Mouse (Mus musculus): ENCODE measurements around the gene Elovl7. TPM values are rescaled to one million over a fixed set of nuclear protein-coding genes. Genes with fewer than 3 reads are reported as not detected.

Elovl7 gene
- polyA plus RNA-seq, 1 experiment from 2014 or later = 3.7 TPM

GRCm38 (mm10) chr13:108272332-108272731 is 58.1 kb downstream of the Elovl7 start:
- peaks cover 3% of the 10 kb centered on the region; the same call in 1 of the 2 replicates for H3K4me1 ChIP-seq (ENCODE audit: insufficient read depth)
- ATAC-seq = no peak
- WGBS (ENCODE audit: insufficient replicate concordance) = 65% methylated on average over 8 of the region's 8 CpGs

GRCm38 (mm10) chr13:108273034-108273433 is 58.8 kb downstream of the Elovl7 start:
- no peak for ATAC-seq

More at GRCm38 (mm10) chr13:108272332-108272731, 58.1 kb downstream of the Elovl7 start:
- H3K4me3 ChIP-seq (ENCODE audit: low read depth, low read length) = no peak overlapping the region
- no peak overlapping the region for H3K9ac ChIP-seq (replicated peaks)
- no peak for DNase-seq
- H3K36me3 ChIP-seq (replicated peaks; ENCODE audit: insufficient read depth, low read length) = no peaks in the 10 kb centered on the region; the same call in 1 of the 2 replicates
- TF ChIP-seq CTCF (IDR thresholded peaks at IDR 0.05; ENCODE audit: low read depth) (no peak), EP300 (IDR thresholded peaks at IDR 0.05; ENCODE audit: low read depth) (no peak)
- no peak overlapping the region for H3K27ac ChIP-seq (ENCODE audit: low read depth)
- H3K4me2 ChIP-seq (ENCODE audit: low read depth, low read length) = no peak overlapping the region
- no peaks in the 10 kb centered on the region for H3K9me3 ChIP-seq (ENCODE audit: low read length)
- no peaks in the 10 kb centered on the region for H3K27me3 ChIP-seq (ENCODE audit: insufficient read depth, low read length)

GRCm38 (mm10) chr13:108273456-108273855 is 59.3 kb downstream of the Elovl7 start:
- Histone ChIP-seq H3K4me2 (ENCODE audit: low read depth, low read length) (no peak overlapping the region), H3K4me1 (ENCODE audit: insufficient read depth) (no peaks in the 10 kb centered on the region), H3K9ac (replicated peaks) (no peak overlapping the region), H3K9me3 (ENCODE audit: low read length) (no peaks in the 10 kb centered on the region), H3K4me3 (ENCODE audit: low read depth, low read length) (no peak overlapping the region), H3K27me3 (ENCODE audit: insufficient read depth, low read length) (no peaks in the 10 kb centered on the region), H3K36me3 (replicated peaks; ENCODE audit: insufficient read depth, low read length) (no peaks in the 10 kb centered on the region; the same call in 1 of the 2 replicates), H3K27ac (ENCODE audit: low read depth) (no peak overlapping the region)
- TF ChIP-seq EP300 (IDR thresholded peaks at IDR 0.05; ENCODE audit: low read depth) (no peak), CTCF (IDR thresholded peaks at IDR 0.05; ENCODE audit: low read depth) (no peak)
- ATAC-seq (no peak), DNase-seq (no peak)
- WGBS (ENCODE audit: insufficient replicate concordance) = 49% methylated on average over 5 of the region's 5 CpGs

More at GRCm38 (mm10) chr13:108273034-108273433, 58.8 kb downstream of the Elovl7 start:
- no peaks in the 10 kb centered on the region for H3K9me3 ChIP-seq (ENCODE audit: low read length)
- H3K4me1 ChIP-seq (ENCODE audit: insufficient read depth) = 0 out of 2 replicates have a peak, but pooled peaks cover under 1% of the 10 kb centered on the region
- TF ChIP-seq CTCF (IDR thresholded peaks at IDR 0.05; ENCODE audit: low read depth) (no peak), EP300 (IDR thresholded peaks at IDR 0.05; ENCODE audit: low read depth) (no peak)
- H3K27ac ChIP-seq (ENCODE audit: low read depth) = no peak overlapping the region
- H3K9ac ChIP-seq (replicated peaks) = no peak overlapping the region
- H3K4me3 ChIP-seq (ENCODE audit: low read depth, low read length) = no peak overlapping the region
- no peak overlapping the region for H3K4me2 ChIP-seq (ENCODE audit: low read depth, low read length)
- H3K36me3 ChIP-seq (replicated peaks; ENCODE audit: insufficient read depth, low read length) = no peaks in the 10 kb centered on the region; the same call in 1 of the 2 replicates
- WGBS (ENCODE audit: insufficient replicate concordance) = 72% methylated on average over 15 of the region's 15 CpGs
- DNase-seq = no peak
- H3K27me3 ChIP-seq (ENCODE audit: insufficient read depth, low read length) = no peaks in the 10 kb centered on the region

- H3K4me3 ChIP-seq (ENCODE audit: low read depth, low read length) = no peak overlapping the region
- TF ChIP-seq CTCF (IDR thresholded peaks at IDR 0.05; ENCODE audit: low read depth) = no peak
- TF ChIP-seq EP300 (IDR thresholded peaks at IDR 0.05; ENCODE audit: low read depth) = no peak
- H3K36me3 ChIP-seq (replicated peaks; ENCODE audit: insufficient read depth, low read length) = no peaks in the 10 kb centered on the region; the same call in 1 of the 2 replicates
- H3K4me2 ChIP-seq (ENCODE audit: low read depth, low read length) = no peak overlapping the region
- H3K9ac ChIP-seq (replicated peaks) = no peak overlapping the region
- DNase-seq = no peak
- no peak overlapping the region for H3K27ac ChIP-seq (ENCODE audit: low read depth)
- no peaks in the 10 kb centered on the region for H3K27me3 ChIP-seq (ENCODE audit: insufficient read depth, low read length)
- no peaks in the 10 kb centered on the region for H3K4me1 ChIP-seq (ENCODE audit: insufficient read depth)
- H3K9me3 ChIP-seq (ENCODE audit: low read length) = no peaks in the 10 kb centered on the region
- WGBS (ENCODE audit: insufficient replicate concordance) = 40% methylated on average over 1 of the region's 1 CpGs
- no peak for ATAC-seq
Measured at GRCm38 (mm10) chr13:108276561-108276960, 62.4 kb downstream of the Elovl7 start.

GRCm38 (mm10) chr13:108277320-108277719 is 63.1 kb downstream of the Elovl7 start:
- H3K4me2 ChIP-seq (ENCODE audit: low read depth, low read length) = no peak overlapping the region
- H3K9me3 ChIP-seq (ENCODE audit: low read length) = no peaks in the 10 kb centered on the region
- no peaks in the 10 kb centered on the region for H3K27me3 ChIP-seq (ENCODE audit: insufficient read depth, low read length)
- no peaks in the 10 kb centered on the region for H3K4me1 ChIP-seq (ENCODE audit: insufficient read depth)
- TF ChIP-seq EP300 (IDR thresholded peaks at IDR 0.05; ENCODE audit: low read depth) = no peak
- TF ChIP-seq CTCF (IDR thresholded peaks at IDR 0.05; ENCODE audit: low read depth) = no peak
- no peak for ATAC-seq
- 80% methylated on average over 7 of the region's 7 CpGs for WGBS (ENCODE audit: insufficient replicate concordance)
- no peaks in the 10 kb centered on the region; the same call in 1 of the 2 replicates for H3K36me3 ChIP-seq (replicated peaks; ENCODE audit: insufficient read depth, low read length)
- H3K4me3 ChIP-seq (ENCODE audit: low read depth, low read length) = no peak overlapping the region
- H3K9ac ChIP-seq (replicated peaks) = no peak overlapping the region
- DNase-seq = no peak
- no peak overlapping the region for H3K27ac ChIP-seq (ENCODE audit: low read depth)

GRCm38 (mm10) chr13:108278592-108278991 is 64.4 kb downstream of the Elovl7 start:
- 80% methylated on average over 6 of the region's 6 CpGs for WGBS (ENCODE audit: insufficient replicate concordance)
- TF ChIP-seq CTCF (IDR thresholded peaks at IDR 0.05; ENCODE audit: low read depth) = no peak
- TF ChIP-seq EP300 (IDR thresholded peaks at IDR 0.05; ENCODE audit: low read depth) = no peak
- H3K9ac ChIP-seq (replicated peaks) = no peak overlapping the region
- H3K36me3 ChIP-seq (replicated peaks; ENCODE audit: insufficient read depth, low read length) = no peaks in the 10 kb centered on the region
- H3K27me3 ChIP-seq (ENCODE audit: insufficient read depth, low read length) = no peaks in the 10 kb centered on the region
- H3K4me3 ChIP-seq (ENCODE audit: low read depth, low read length) = no peak overlapping the region
- ATAC-seq (no peak), DNase-seq (no peak)
- H3K27ac ChIP-seq (ENCODE audit: low read depth) = no peak overlapping the region
- no peaks in the 10 kb centered on the region for H3K9me3 ChIP-seq (ENCODE audit: low read length)
- no peak overlapping the region for H3K4me2 ChIP-seq (ENCODE audit: low read depth, low read length)
- no peaks in the 10 kb centered on the region for H3K4me1 ChIP-seq (ENCODE audit: insufficient read depth)

Data from liver, postnatal 0 days (tissue).